Mouse (Mus musculus) olfactory bulb, adult 2 months (tissue): ENCODE data around the gene Hibadh.

Experiments used
- CTCF ChIP-seq: fragments of 200-500 bp; IDR thresholded peaks from 2 replicates; pipeline ENCODE4 v1.5.1; 2012; ENCODE audit warnings: low read depth, mild to moderate bottlenecking, low read length, moderate library complexity; ENCODE audit not compliant: insufficient read depth
- POLR2A ChIP-seq: fragments of 200-500 bp; IDR thresholded peaks from 2 replicates; pipeline ENCODE4 v1.6.1; 2012; ENCODE audit warnings: mild to moderate bottlenecking, low read depth, low read length, moderate library complexity; ENCODE audit not compliant: insufficient read depth

DNA sequence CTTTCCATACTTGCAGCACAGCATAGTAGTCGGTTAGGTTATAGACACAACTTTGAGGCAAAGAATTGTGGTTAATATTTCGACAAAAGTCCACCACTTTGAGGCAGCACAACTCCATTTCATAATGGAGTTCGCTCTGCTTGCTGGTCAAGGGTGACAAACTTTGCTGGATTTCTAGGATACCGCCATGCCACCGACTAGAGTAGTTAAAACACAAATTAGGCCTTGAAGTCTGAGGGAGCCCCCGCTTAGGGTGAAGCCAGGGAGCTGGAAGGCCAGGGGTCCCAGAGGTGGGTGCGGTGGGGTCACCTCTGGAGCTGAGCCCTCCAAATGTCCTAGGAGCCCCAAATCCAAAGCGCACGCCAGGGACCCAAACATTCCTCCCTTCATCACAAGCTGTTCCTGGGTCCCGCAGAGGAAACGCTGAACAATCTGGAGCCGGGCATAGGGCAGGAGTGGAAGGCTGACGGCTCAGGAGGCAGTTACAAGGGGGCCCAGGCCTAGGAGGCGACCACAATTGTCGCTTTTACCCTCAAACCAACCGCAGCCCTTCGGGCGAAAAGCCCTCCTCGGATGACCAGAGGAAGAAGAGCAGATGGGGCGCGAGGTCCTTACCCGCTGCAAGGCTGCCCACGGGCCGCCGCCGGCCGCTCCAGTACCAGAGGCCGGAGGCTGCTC is 504 bp downstream of the Hibadh start:
- TF ChIP-seq POLR2A (no peak), CTCF (no peak)
